Mouse (Mus musculus) monocyte, adult 59 days (primary cell): Measurements from ENCODE around the gene Zmat1. TPM values are rescaled to one million over a fixed set of nuclear protein-coding genes. Genes with fewer than 3 reads are reported as not detected.

Source experiments
- total RNA-seq, 2 experiments: library from RNA; stranded (reverse); gene quantifications; one replicate each; pipeline ENCODE4 v1.2.4; 2023

The Zmat1 gene
- total RNA-seq, result 1 to 10 TPM; 2.7 to 3.1 TPM

GRCm38 (mm10) chrX:135008720-135009470 lies at the start of gene Zmat1:
Gene Zmat1, minus strand, starts transcription at chrX:135009209.

GRCm38 (mm10) chrX:134964546-134964945 lies 44.5 kb downstream of the Zmat1 start, which contains the start of gene Nxf2:
Gene Nxf2, minus strand, starts transcription at chrX:134964754.

Other genes starting within 250 kb of the Zmat1 start
- 1 to 10 TPM; 6.0 to 6.4 TPM for gene Armcx2, start 200.0 kb downstream of the Zmat1 start, total RNA-seq
- gene Nxf2, start 44.5 kb downstream of the Zmat1 start, total RNA-seq, result not detected
- not detected for gene Gm15023, start 168.4 kb upstream of the Zmat1 start, total RNA-seq
- not detected for gene Tceal6, start 201.5 kb upstream of the Zmat1 start, total RNA-seq